8 mouse cellular contexts compared by ENCODE assay signal in genomic region chr1:89183261-89183831, GRCm38 (mm10).
DNase-seq lines count a peak whose midpoint lies in the region; ATAC-seq and TF ChIP-seq lines count a peak whose summit lies in the region.

No protein-coding gene starts in this region.

- peak overlapping the region; percentile 37 for H3K4me2 ChIP-seq in heart, embryonic 11.5 days
- H3K4me2 ChIP-seq in limb, embryonic 11.5 days (ENCODE audit: low read depth, severe bottlenecking) = no peak overlapping the region

- no peaks in the 10 kb centered on the region for H3K27me3 ChIP-seq in ES-Bruce4 (ENCODE audit: control insufficient read depth, insufficient read depth, low read length, poor library complexity, severe bottlenecking)
- H3K27me3 ChIP-seq in heart, embryonic 11.5 days (ENCODE audit: control insufficient read depth, insufficient read depth, low read length) = no peaks in the 10 kb centered on the region
- no peaks in the 10 kb centered on the region for H3K27me3 ChIP-seq in limb, embryonic 11.5 days (ENCODE audit: control insufficient read depth, insufficient read depth, low read length)

- no peak for TF ChIP-seq CTCF in ES-Bruce4 (IDR thresholded peaks at IDR 0.05; ENCODE audit: low read depth, low read length)

- H3K4me3 ChIP-seq in ES-Bruce4 (ENCODE audit: low read depth, low read length) = no peak overlapping the region
- peak overlapping the region; percentile 21; the same call in 1 of the 2 replicates for H3K4me3 ChIP-seq in brown adipose tissue, adult 24 weeks (ENCODE audit: insufficient read depth, low read depth, low read length)
- no peak overlapping the region for H3K4me3 ChIP-seq in heart, embryonic 11.5 days (ENCODE audit: low read depth, low read length)
- H3K4me3 ChIP-seq in limb, embryonic 11.5 days (ENCODE audit: low read depth, low read length) = no peak overlapping the region

- peak overlapping the region; percentile 26; the same call in 1 of the 2 replicates for H3K9ac ChIP-seq in ES-Bruce4 (ENCODE audit: low read depth, poor library complexity, severe bottlenecking)
- no peak overlapping the region; the same call in 1 of the 2 replicates for H3K9ac ChIP-seq in heart, embryonic 11.5 days (ENCODE audit: low read depth, low read length)
- H3K9ac ChIP-seq in limb, embryonic 11.5 days (ENCODE audit: low read length) = no peak overlapping the region

- peaks cover 6% of the 10 kb centered on the region for H3K4me1 ChIP-seq in ES-Bruce4 (ENCODE audit: control insufficient read depth, insufficient read depth, low read length)
- H3K4me1 ChIP-seq in brown adipose tissue, adult 24 weeks (ENCODE audit: control insufficient read depth, insufficient read depth, insufficient read length, low read length) = peaks cover 12% of the 10 kb centered on the region
- H3K4me1 ChIP-seq in heart, embryonic 11.5 days (ENCODE audit: control insufficient read depth, insufficient read depth, low read length) = peaks cover 17% of the 10 kb centered on the region
- no peaks in the 10 kb centered on the region for H3K4me1 ChIP-seq in limb, embryonic 11.5 days (ENCODE audit: control insufficient read depth, insufficient read depth, low read length)

- peak; percentile 58; the same call in 1 of the 2 replicates for ATAC-seq in heart, embryonic 11.5 days (replicated peaks; ENCODE audit: insufficient number of reproducible peaks, low FRiP score, low TSS enrichment)
- ATAC-seq in limb, embryonic 11.5 days (ENCODE audit: insufficient number of reproducible peaks, low FRiP score, low TSS enrichment, low read depth) = no peak

- H3K9me3 ChIP-seq in ES-Bruce4 (replicated peaks; ENCODE audit: control insufficient read depth, insufficient read depth, low read length, poor library complexity, severe bottlenecking) = no peaks in the 10 kb centered on the region
- H3K9me3 ChIP-seq in heart, embryonic 11.5 days (replicated peaks; ENCODE audit: control insufficient read depth, low read length) = no peaks in the 10 kb centered on the region
- no peaks in the 10 kb centered on the region for H3K9me3 ChIP-seq in limb, embryonic 11.5 days (ENCODE audit: control insufficient read depth, low read length)

- TF ChIP-seq POLR2A in ES-Bruce4 (IDR thresholded peaks at IDR 0.05; ENCODE audit: insufficient read depth, low read length) = no peak

- peak overlapping the region; percentile 80 for H3K27ac ChIP-seq in ES-Bruce4 (ENCODE audit: insufficient read depth, low read length)
- peak overlapping the region; percentile 94 for H3K27ac ChIP-seq in brown adipose tissue, adult 24 weeks (replicated peaks; ENCODE audit: low read depth, low read length)
- H3K27ac ChIP-seq in heart, embryonic 11.5 days (ENCODE audit: low read depth, low read length) = peak overlapping the region; percentile 83
- H3K27ac ChIP-seq in limb, embryonic 11.5 days (replicated peaks; ENCODE audit: low read depth, low read length) = no peak overlapping the region

- DNase-seq in limb, embryonic 11.5 days (ENCODE audit: low spot score) = peak; percentile 32
- DNase-seq in retina, embryonic 14.5 days (ENCODE audit: low spot score) = peak; percentile 75
- DNase-seq in cerebellum, adult 9-11 months = no peak
- DNase-seq in spleen, adult 18-20 months = no peak
- DNase-seq in left cerebral cortex, adult 18-20 months (ENCODE audit: low spot score in 2 of 2) = no peak

- TF ChIP-seq EP300 in ES-Bruce4 (IDR thresholded peaks at IDR 0.05; ENCODE audit: insufficient read depth, low read depth, low read length) = peak; percentile 64; the same call in 1 of the 2 replicates

- no peaks in the 10 kb centered on the region for H3K36me3 ChIP-seq in ES-Bruce4 (ENCODE audit: control insufficient read depth, insufficient read depth, low read length, poor library complexity, severe bottlenecking)
- no peaks in the 10 kb centered on the region for H3K36me3 ChIP-seq in heart, embryonic 11.5 days (ENCODE audit: control insufficient read depth, insufficient read depth, low read length)
- H3K36me3 ChIP-seq in limb, embryonic 11.5 days (ENCODE audit: control insufficient read depth, insufficient read depth, low read length) = no peaks in the 10 kb centered on the region

- WGBS in heart, embryonic 11.5 days (ENCODE audit: insufficient replicate concordance) = 7% methylated on average over 9 of the region's 9 CpGs
- WGBS in limb, embryonic 11.5 days = 47% methylated on average over 9 of the region's 9 CpGs

Comparison
In these comparisons a context has a peak if more than half of its experiments do, and no peak if none do; other contexts are left out.
1. DNase-seq: peak in limb, embryonic 11.5 days (single experiment) and retina, embryonic 14.5 days (single experiment); none in cerebellum, adult 9-11 months (single experiment), spleen, adult 18-20 months (0 of 2) and left cerebral cortex, adult 18-20 months (0 of 2).